29 mouse cellular contexts compared by ENCODE assay signal in the genomic region with DNA sequence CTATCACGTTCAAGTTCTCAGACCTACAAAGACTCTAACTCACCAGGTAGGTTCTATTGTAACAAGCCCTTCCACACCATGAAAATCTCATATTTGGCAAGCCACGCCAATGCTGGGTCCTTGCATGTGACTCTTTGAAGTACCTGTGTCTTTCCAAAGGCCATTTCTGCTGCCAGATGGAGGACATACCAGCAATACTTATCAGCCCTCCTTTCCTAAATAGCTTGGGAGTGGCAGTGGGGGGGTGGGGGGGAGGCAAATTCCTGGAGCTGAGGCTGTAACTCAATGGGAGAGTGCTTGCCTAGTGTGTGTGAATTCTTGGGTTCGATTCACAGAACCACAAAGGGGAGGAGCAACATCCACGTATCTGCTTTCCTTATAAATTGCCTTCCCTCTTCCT. TPM values are rescaled to one million over a fixed set of nuclear protein-coding genes. Genes with fewer than 3 reads are reported as not detected.
DNase-seq lines count a peak whose midpoint lies in the region; ATAC-seq and TF ChIP-seq lines count a peak whose summit lies in the region.
"Had no signal": no experiment of that assay in that cellular context is flagged by ENCODE, and none has a peak within 500 bp of the region (broad histone marks: within the 10 kb centered on the region; RNA-seq: fewer than 3 reads in every experiment).

No protein-coding gene starts in this region.

- TF ChIP-seq CTCF in heart, postnatal 0 days (IDR thresholded peaks at IDR 0.05; ENCODE audit: low read depth): no peak
- TF ChIP-seq CTCF in lung, adult 2 months (IDR thresholded peaks at IDR 0.05; ENCODE audit: insufficient read depth, low read length): no peak

- H3K27me3 ChIP-seq in heart, embryonic 12.5 days (replicated peaks): no peaks in the 10 kb centered on the region
- no peaks in the 10 kb centered on the region for H3K27me3 ChIP-seq in heart, postnatal 0 days (ENCODE audit: control insufficient read depth, insufficient read depth, low read length)
- H3K27me3 ChIP-seq: embryonic facial prominence, embryonic 15.5 days; forebrain, embryonic 13.5 days; hindbrain, embryonic 13.5 days; liver, embryonic 12.5 days; midbrain, embryonic 15.5 days; stomach, embryonic 15.5 days had no signal

- H3K9me3 ChIP-seq in heart, embryonic 12.5 days (replicated peaks): no peaks in the 10 kb centered on the region
- no peaks in the 10 kb centered on the region for H3K9me3 ChIP-seq in heart, postnatal 0 days (replicated peaks; ENCODE audit: control insufficient read depth, low read length)
- H3K9me3 ChIP-seq: embryonic facial prominence, embryonic 10.5 days; embryonic facial prominence, embryonic 15.5 days; forebrain, embryonic 13.5 days; hindbrain, embryonic 13.5 days; liver, embryonic 12.5 days; midbrain, embryonic 10.5 days; midbrain, embryonic 15.5 days; stomach, embryonic 15.5 days had no signal

- no peak overlapping the region for H3K4me2 ChIP-seq in heart, embryonic 12.5 days
- no peak overlapping the region for H3K4me2 ChIP-seq in heart, postnatal 0 days (ENCODE audit: low read depth, low read length)
- H3K4me2 ChIP-seq: embryonic facial prominence, embryonic 15.5 days; forebrain, embryonic 13.5 days; hindbrain, embryonic 13.5 days; liver, embryonic 12.5 days; midbrain, embryonic 15.5 days; stomach, embryonic 15.5 days had no signal

- H3K4me3 ChIP-seq in heart, embryonic 12.5 days: no peak overlapping the region
- H3K4me3 ChIP-seq in heart, postnatal 0 days (ENCODE audit: low read depth, low read length): no peak overlapping the region
- H3K4me3 ChIP-seq in lung, adult 2 months (replicated peaks; ENCODE audit: extremely low read depth, low read depth, low read length): no peak overlapping the region
- H3K4me3 ChIP-seq: embryonic facial prominence, embryonic 10.5 days; embryonic facial prominence, embryonic 15.5 days; forebrain, embryonic 13.5 days; hindbrain, embryonic 13.5 days; liver, embryonic 12.5 days; midbrain, embryonic 10.5 days; midbrain, embryonic 15.5 days; stomach, embryonic 15.5 days had no signal

- peaks cover 26% of the 10 kb centered on the region for H3K4me1 ChIP-seq in heart, embryonic 12.5 days (replicated peaks)
- peaks cover 15% of the 10 kb centered on the region for H3K4me1 ChIP-seq in heart, postnatal 0 days (ENCODE audit: control insufficient read depth, insufficient read depth)
- no peaks in the 10 kb centered on the region for H3K4me1 ChIP-seq in lung, adult 2 months (ENCODE audit: control insufficient read depth, insufficient read depth, low read length)
- H3K4me1 ChIP-seq: embryonic facial prominence, embryonic 10.5 days; embryonic facial prominence, embryonic 15.5 days; forebrain, embryonic 13.5 days; hindbrain, embryonic 13.5 days; liver, embryonic 12.5 days; midbrain, embryonic 10.5 days; midbrain, embryonic 15.5 days; stomach, embryonic 15.5 days had no signal

- H3K9ac ChIP-seq in heart, embryonic 12.5 days: no peak overlapping the region
- H3K9ac ChIP-seq in heart, postnatal 0 days (replicated peaks; ENCODE audit: low read depth, low read length): no peak overlapping the region
- H3K9ac ChIP-seq: embryonic facial prominence, embryonic 15.5 days; forebrain, embryonic 13.5 days; hindbrain, embryonic 13.5 days; liver, embryonic 12.5 days; liver, postnatal 0 days; midbrain, embryonic 15.5 days; stomach, embryonic 15.5 days had no signal

- peaks cover 87% of the 10 kb centered on the region for H3K36me3 ChIP-seq in heart, embryonic 12.5 days
- peaks cover 74% of the 10 kb centered on the region for H3K36me3 ChIP-seq in heart, postnatal 0 days (replicated peaks; ENCODE audit: control insufficient read depth, insufficient read depth, low read length)
- H3K36me3 ChIP-seq: midbrain, embryonic 15.5 days had no signal

- 59% methylated on average over 4 of the region's 4 CpGs for WGBS in heart, embryonic 12.5 days
- WGBS in heart, postnatal 0 days: 38% methylated on average over 4 of the region's 4 CpGs
- WGBS in lung, adult 2 months: 60% methylated on average over 4 of the region's 4 CpGs

- no peak for ATAC-seq in heart, embryonic 12.5 days (ENCODE audit: insufficient number of reproducible peaks, low FRiP score)
- ATAC-seq in heart, postnatal 0 days (ENCODE audit: insufficient read depth, low read depth): peak; percentile 36
- ATAC-seq: CD4-positive, CD25-positive, alpha-beta regulatory T cell, adult 4 months; forebrain, embryonic 13.5 days; intestine, embryonic 16.5 days; liver, embryonic 12.5 days; liver, postnatal 0 days; midbrain, embryonic 15.5 days had no signal

- 0 out of 2 replicates have a peak, but pooled peaks have one; percentile 16 for TF ChIP-seq EP300 in heart, postnatal 0 days (IDR thresholded peaks at IDR 0.05; ENCODE audit: low read depth)

- no peak for DNase-seq in heart, postnatal 4 days
- DNase-seq in heart, postnatal 0 days (ENCODE audit: low spot score): no peak
- no peak for DNase-seq in heart, adult 8-10 months (ENCODE audit: low spot score)
- peak; percentile 12 for DNase-seq in lung, postnatal 25 days (ENCODE audit: low spot score)
- no peak for DNase-seq in lung, adult 2 months
- no peak for DNase-seq in urinary bladder, postnatal 25 days (ENCODE audit: low spot score)
- no peak for DNase-seq in cerebellum, adult 8-10 months
- DNase-seq: adrenal gland, adult 8-10 months; cerebellum, adult 2 months; cerebellum, postnatal 25 days; gastrocnemius, postnatal 10 days; kidney, adult 8-10 months; kidney, postnatal 4 days; layer of hippocampus, postnatal 36 days; left cerebral cortex, postnatal 4 days; liver, postnatal 0 days; right cerebral cortex, postnatal 25 days had no signal

- H3K27ac ChIP-seq in heart, embryonic 12.5 days (ENCODE audit: poor library complexity, severe bottlenecking): peak overlapping the region; percentile 49; the same call in 1 of the 2 replicates
- peak overlapping the region; percentile 58 for H3K27ac ChIP-seq in heart, postnatal 0 days (ENCODE audit: low read depth)
- H3K27ac ChIP-seq: embryonic facial prominence, embryonic 10.5 days; embryonic facial prominence, embryonic 15.5 days; forebrain, embryonic 13.5 days; hindbrain, embryonic 13.5 days; kidney, postnatal 0 days; liver, embryonic 12.5 days; midbrain, embryonic 10.5 days; midbrain, embryonic 15.5 days; stomach, embryonic 15.5 days had no signal

- no peak for TF ChIP-seq POLR2A in lung, adult 2 months (IDR thresholded peaks at IDR 0.05; ENCODE audit: borderline replicate concordance, extremely low read depth, low read depth, low read length)

RNA-seq across cellular contexts. Expression of a gene that starts 26.2 kb away (rescaled TPM):
- 25.7 and 27.8 TPM in 2 replicates for polyA plus RNA-seq in heart, embryonic 12.5 days (2016; fragmentation: Nextera tagmentation; extraction: Ambion mirVana)
- total RNA-seq in heart, postnatal 4 days (2021): 1 to 10 TPM; 9.2 to 9.8 TPM
- 14.8 and 18.5 TPM in 2 replicates for total RNA-seq in heart, postnatal 0 days (2014; rRNA removed; ENCODE audit: low replicate concordance)
- 15.4 and 17.1 TPM in 2 replicates for polyA plus RNA-seq in heart, postnatal 0 days (2015; fragmentation: Nextera tagmentation; extraction: Ambion mirVana)
- total RNA-seq in heart, adult 8-10 months (2022): 10 to 100 TPM; 18.7 to 25.0 (median 21.5) TPM
- 4.3 and 6.6 TPM in 2 replicates for polyA plus RNA-seq in lung, adult 2 months (2012; rRNA removed)

RNA-seq across cellular contexts. Expression of a gene that starts 26.3 kb away (rescaled TPM):
- polyA plus RNA-seq in heart, embryonic 12.5 days (2016; fragmentation: Nextera tagmentation; extraction: Ambion mirVana): 9.6 and 10.6 TPM in 2 replicates
- total RNA-seq in heart, postnatal 4 days (2021): 10 to 100 TPM; 16.3 to 17.3 TPM
- total RNA-seq in heart, postnatal 0 days (2014; rRNA removed; ENCODE audit: low replicate concordance): 8.7 and 18.7 TPM in 2 replicates
- 3.6 and 4.5 TPM in 2 replicates for polyA plus RNA-seq in heart, postnatal 0 days (2015; fragmentation: Nextera tagmentation; extraction: Ambion mirVana)
- 10 to 100 TPM; 12.9 to 14.9 (median 13.8) TPM for total RNA-seq in heart, adult 8-10 months (2022)
- 28.5 and 30.6 TPM in 2 replicates for polyA plus RNA-seq in lung, adult 2 months (2012; rRNA removed)
